ENCODE assay signal across 10 mouse cellular contexts in the genomic region with DNA sequence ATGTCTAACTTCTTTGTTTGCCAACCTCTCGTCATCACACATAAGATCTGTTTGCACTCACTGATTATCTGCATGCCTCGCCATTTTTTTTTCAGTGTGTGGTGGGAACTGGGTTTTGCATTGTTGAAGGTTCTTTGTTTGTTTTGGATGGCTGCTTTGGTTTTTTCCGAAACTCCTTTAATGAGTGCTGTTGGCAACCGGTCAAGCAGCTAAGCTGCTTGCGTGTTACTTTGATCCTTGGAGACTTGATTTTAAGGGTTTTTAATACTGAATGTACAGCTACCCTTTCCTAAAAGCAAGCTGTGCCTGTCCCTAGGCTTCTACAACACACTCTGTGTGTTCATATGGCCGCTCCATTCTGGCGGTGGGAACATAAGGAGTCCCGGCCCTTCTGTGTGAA.
DNase-seq lines count a peak whose midpoint lies in the region; ATAC-seq and TF ChIP-seq lines count a peak whose summit lies in the region.
"Had no signal": no experiment of that assay in that cellular context is flagged by ENCODE, and none has a peak within 500 bp of the region (broad histone marks: within the 10 kb centered on the region; RNA-seq: fewer than 3 reads in every experiment).

No protein-coding gene starts in this region.

- no peak overlapping the region for H3K9ac ChIP-seq in heart, embryonic 12.5 days
- H3K9ac ChIP-seq in lung, embryonic 14.5 days, result no peak overlapping the region
- H3K9ac ChIP-seq: liver, embryonic 14.5 days; neural tube, embryonic 12.5 days had no signal

- H3K27me3 ChIP-seq in heart, embryonic 12.5 days (replicated peaks), result no peaks in the 10 kb centered on the region
- H3K27me3 ChIP-seq in lung, embryonic 14.5 days (ENCODE audit: insufficient read depth, low read length), result no peaks in the 10 kb centered on the region
- H3K27me3 ChIP-seq: neural tube, embryonic 12.5 days had no signal

- TF ChIP-seq CTCF in lung, embryonic 14.5 days (IDR thresholded peaks at IDR 0.05; ENCODE audit: low read depth), result no peak

- ATAC-seq in heart, embryonic 12.5 days (ENCODE audit: insufficient number of reproducible peaks, low FRiP score), result no peak
- peak; percentile 47 for ATAC-seq in lung, embryonic 14.5 days (ENCODE audit: insufficient read depth)

- no peak overlapping the region for H3K4me2 ChIP-seq in heart, embryonic 12.5 days
- H3K4me2 ChIP-seq in lung, embryonic 14.5 days, result no peak overlapping the region
- H3K4me2 ChIP-seq: neural tube, embryonic 12.5 days had no signal

- H3K9me3 ChIP-seq in heart, embryonic 12.5 days (replicated peaks), result no peaks in the 10 kb centered on the region
- no peaks in the 10 kb centered on the region for H3K9me3 ChIP-seq in lung, embryonic 14.5 days (ENCODE audit: low read depth, low read length)
- H3K9me3 ChIP-seq: neural tube, embryonic 12.5 days had no signal

- no peak overlapping the region for H3K4me3 ChIP-seq in heart, embryonic 12.5 days
- H3K4me3 ChIP-seq in lung, embryonic 14.5 days (ENCODE audit: low read depth, low read length), result no peak overlapping the region
- H3K4me3 ChIP-seq: neural tube, embryonic 12.5 days had no signal

- no peak overlapping the region for H3K27ac ChIP-seq in heart, embryonic 12.5 days (ENCODE audit: poor library complexity, severe bottlenecking)
- peak overlapping the region; percentile 72 for H3K27ac ChIP-seq in lung, embryonic 14.5 days (ENCODE audit: low read depth)
- H3K27ac ChIP-seq: liver, embryonic 14.5 days; neural tube, embryonic 12.5 days had no signal

- H3K4me1 ChIP-seq in heart, embryonic 12.5 days (replicated peaks), result peaks cover 5% of the 10 kb centered on the region; the same call in 1 of the 2 replicates
- no peaks in the 10 kb centered on the region for H3K4me1 ChIP-seq in lung, embryonic 14.5 days (ENCODE audit: insufficient read depth)

- 65% methylated on average over 8 of the region's 8 CpGs for WGBS in heart, embryonic 12.5 days
- 39% methylated on average over 8 of the region's 8 CpGs for WGBS in lung, embryonic 14.5 days

- peak; percentile 8 to 21 for DNase-seq in heart, postnatal 10 days
- DNase-seq in urinary bladder, postnatal 14 days (ENCODE audit: low spot score), result peak; percentile 22
- no peak for DNase-seq in urinary bladder, postnatal 25 days (ENCODE audit: low spot score)
- peak; percentile 76 for DNase-seq in lung, embryonic 14.5 days
- no peak for DNase-seq in cerebellum, adult 11 months
- DNase-seq in gastrocnemius, adult 18-20 months (ENCODE audit: low spot score), result no peak
- no peak for DNase-seq in T-cell, adult 2 months (ENCODE audit: low spot score)

- no peaks in the 10 kb centered on the region for H3K36me3 ChIP-seq in heart, embryonic 12.5 days
- no peaks in the 10 kb centered on the region for H3K36me3 ChIP-seq in lung, embryonic 14.5 days (ENCODE audit: insufficient read depth)
- H3K36me3 ChIP-seq: neural tube, embryonic 12.5 days had no signal

- intact Hi-C loops in heart, postnatal 10 days (cut with DNase I), result no loop called here

Comparison
In these comparisons a context has a peak if more than half of its experiments do, and no peak if none do; other contexts are left out.
1. DNase-seq: peak in heart, postnatal 10 days (2 of 2), urinary bladder, postnatal 14 days (single experiment) and lung, embryonic 14.5 days (single experiment); none in urinary bladder, postnatal 25 days (single experiment), cerebellum, adult 11 months (single experiment), gastrocnemius, adult 18-20 months (single experiment) and T-cell, adult 2 months (single experiment).